Mouse (Mus musculus): ENCODE results near the gene Krt25. TPM values are rescaled to one million over a fixed set of nuclear protein-coding genes. Genes with fewer than 3 reads are reported as not detected.

The Krt25 gene
- polyA plus RNA-seq, 1 experiment from 2014 or later = not detected

DNA sequence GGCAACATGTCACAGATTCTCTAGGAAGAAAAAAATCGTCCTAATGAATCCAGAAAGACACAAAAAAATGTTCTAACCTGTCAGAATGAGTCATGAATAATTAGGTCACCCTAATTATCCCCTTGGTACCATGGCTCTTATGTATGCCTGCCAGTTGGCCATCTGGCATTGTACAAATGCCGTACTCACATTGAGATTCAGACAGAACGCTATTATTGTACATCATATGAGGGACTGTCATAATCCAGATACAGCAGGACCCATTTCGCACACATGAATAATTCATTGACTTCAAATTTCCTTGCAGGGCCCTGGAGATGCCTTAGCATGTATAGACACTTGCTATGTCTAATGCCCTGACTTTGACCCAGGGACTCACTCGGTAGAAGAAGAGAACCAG, 38.7 kb downstream of the Krt25 start:
- Histone ChIP-seq H3K9ac (replicated peaks; ENCODE audit: low read length) (no peak overlapping the region), H3K27ac (ENCODE audit: low read length) (no peak overlapping the region), H3K4me1 (ENCODE audit: insufficient read depth, low read length) (no peaks in the 10 kb centered on the region), H3K36me3 (ENCODE audit: insufficient read depth, low read length) (no peaks in the 10 kb centered on the region), H3K4me3 (ENCODE audit: low read length) (no peak overlapping the region), H3K9me3 (ENCODE audit: low read length) (no peaks in the 10 kb centered on the region), H3K27me3 (ENCODE audit: insufficient read depth, low read length) (no peaks in the 10 kb centered on the region), H3K4me2 (replicated peaks; ENCODE audit: low read depth, low read length) (no peak overlapping the region)
- WGBS = 88% methylated on average over 5 of the region's 5 CpGs
- no peak for ATAC-seq (ENCODE audit: low FRiP score, low TSS enrichment)

DNA sequence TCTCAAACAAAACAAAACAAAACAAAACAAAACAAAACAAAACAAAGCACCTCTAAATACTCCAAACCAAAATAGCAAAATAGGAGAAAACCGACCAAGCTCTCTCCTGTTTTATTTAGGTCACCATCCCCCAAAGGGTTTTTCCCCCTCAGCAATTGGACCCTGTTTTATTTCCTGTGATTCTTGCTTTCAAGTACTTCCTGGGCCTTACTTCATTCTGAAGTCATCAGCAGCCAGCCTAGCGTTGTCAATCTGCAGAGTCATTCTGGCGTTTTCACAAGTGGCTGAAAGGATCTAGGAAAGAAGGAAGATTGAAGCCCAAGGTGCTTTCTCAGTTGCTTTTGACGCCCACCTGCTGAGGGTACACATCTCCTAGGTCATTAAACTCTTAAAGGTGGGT, 39.4 kb downstream of the Krt25 start:
- H3K27ac ChIP-seq (ENCODE audit: low read length) = no peak overlapping the region
- H3K9me3 ChIP-seq (ENCODE audit: low read length) = no peaks in the 10 kb centered on the region
- no peak for ATAC-seq (ENCODE audit: low FRiP score, low TSS enrichment)
- no peaks in the 10 kb centered on the region for H3K36me3 ChIP-seq (ENCODE audit: insufficient read depth, low read length)
- 44% methylated on average over 4 of the region's 4 CpGs for WGBS
- H3K4me2 ChIP-seq (replicated peaks; ENCODE audit: low read depth, low read length) = no peak overlapping the region
- H3K4me3 ChIP-seq (ENCODE audit: low read length) = no peak overlapping the region
- H3K27me3 ChIP-seq (ENCODE audit: insufficient read depth, low read length) = no peaks in the 10 kb centered on the region
- H3K4me1 ChIP-seq (ENCODE audit: insufficient read depth, low read length) = no peaks in the 10 kb centered on the region
- no peak overlapping the region for H3K9ac ChIP-seq (replicated peaks; ENCODE audit: low read length)

DNA sequence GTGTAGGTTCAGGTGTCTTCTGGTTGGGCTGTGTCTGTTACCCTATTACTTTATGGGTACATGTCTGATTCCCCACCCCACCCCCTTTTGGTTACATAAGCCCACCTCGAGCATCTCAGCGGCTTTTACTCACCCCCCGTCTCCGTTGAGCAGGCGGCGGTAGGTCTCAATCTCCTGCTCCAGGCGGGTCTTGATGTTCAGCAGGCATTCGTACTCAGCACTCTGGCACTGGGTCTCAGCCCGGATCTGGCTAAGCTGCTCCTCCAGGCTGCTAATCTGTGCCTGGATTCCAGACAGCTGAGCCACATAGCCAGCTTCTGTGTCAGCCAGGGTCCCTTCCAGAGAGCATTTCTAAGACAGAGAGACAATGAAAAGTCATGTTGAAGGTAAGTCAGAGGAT, 41.6 kb downstream of the Krt25 start:
- no peaks in the 10 kb centered on the region for H3K27me3 ChIP-seq (ENCODE audit: insufficient read depth, low read length)
- H3K9ac ChIP-seq (replicated peaks; ENCODE audit: low read length) = no peak overlapping the region
- no peak for ATAC-seq (ENCODE audit: low FRiP score, low TSS enrichment)
- no peak overlapping the region for H3K4me2 ChIP-seq (replicated peaks; ENCODE audit: low read depth, low read length)
- no peak overlapping the region for H3K4me3 ChIP-seq (ENCODE audit: low read length)
- H3K36me3 ChIP-seq (ENCODE audit: insufficient read depth, low read length) = no peaks in the 10 kb centered on the region
- H3K9me3 ChIP-seq (ENCODE audit: low read length) = no peaks in the 10 kb centered on the region
- H3K27ac ChIP-seq (ENCODE audit: low read length) = no peak overlapping the region
- 85% methylated on average over 9 of the region's 9 CpGs for WGBS
- H3K4me1 ChIP-seq (ENCODE audit: insufficient read depth, low read length) = no peaks in the 10 kb centered on the region

DNA sequence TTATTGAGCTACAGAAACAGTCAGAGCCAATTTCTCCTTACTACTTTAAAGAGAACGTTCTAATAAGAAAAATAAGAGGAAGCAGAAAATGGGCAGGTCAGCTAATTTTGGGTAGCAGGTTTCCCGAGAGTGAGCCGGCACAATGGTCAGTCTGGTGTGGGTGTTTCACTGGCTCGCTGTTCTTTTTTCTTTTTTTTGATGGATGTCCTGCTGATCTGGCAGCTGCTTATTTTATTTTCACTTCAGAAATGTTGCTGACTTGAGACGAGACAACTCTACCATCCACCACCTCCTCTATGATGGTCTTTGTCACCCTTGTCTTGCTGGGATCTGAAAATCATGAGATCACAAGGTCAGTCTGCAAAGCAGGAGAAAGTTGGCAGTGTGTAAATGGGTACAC, 42.8 kb downstream of the Krt25 start:
- 72% methylated on average over 5 of the region's 5 CpGs for whole genome bisulfite sequencing
- Histone ChIP-seq H3K9me3 (ENCODE audit: low read length) (no peaks in the 10 kb centered on the region), H3K9ac (replicated peaks; ENCODE audit: low read length) (no peak overlapping the region), H3K27me3 (ENCODE audit: insufficient read depth, low read length) (no peaks in the 10 kb centered on the region), H3K36me3 (ENCODE audit: insufficient read depth, low read length) (no peaks in the 10 kb centered on the region), H3K27ac (ENCODE audit: low read length) (no peak overlapping the region), H3K4me2 (replicated peaks; ENCODE audit: low read depth, low read length) (no peak overlapping the region), H3K4me1 (ENCODE audit: insufficient read depth, low read length) (no peaks in the 10 kb centered on the region), H3K4me3 (ENCODE audit: low read length) (no peak overlapping the region)
- no peak for ATAC-seq (ENCODE audit: low FRiP score, low TSS enrichment)

DNA sequence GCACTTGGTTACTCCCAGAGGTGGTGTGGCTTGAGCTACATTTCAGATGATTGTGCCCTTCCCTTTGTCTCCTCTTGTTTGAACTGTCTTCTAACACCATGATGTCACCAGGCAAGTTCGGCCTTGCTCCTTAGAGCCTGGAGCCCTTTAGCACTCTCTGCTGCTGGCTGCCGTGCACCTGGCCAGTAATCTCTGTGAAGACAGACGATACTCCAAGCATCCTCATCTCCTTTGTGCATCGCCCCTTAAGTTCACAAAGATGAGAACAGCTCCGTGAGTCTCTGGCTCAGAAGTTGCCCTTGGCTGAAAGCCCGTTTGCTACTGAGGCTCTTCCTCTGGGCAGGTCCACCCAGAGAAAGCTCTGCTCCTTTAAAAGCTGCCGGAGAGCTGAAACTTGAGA, 46.0 kb downstream of the Krt25 start:
- Histone ChIP-seq H3K4me3 (ENCODE audit: low read length) (no peak overlapping the region), H3K36me3 (ENCODE audit: insufficient read depth, low read length) (no peaks in the 10 kb centered on the region), H3K9me3 (ENCODE audit: low read length) (no peaks in the 10 kb centered on the region), H3K4me2 (replicated peaks; ENCODE audit: low read depth, low read length) (no peak overlapping the region), H3K4me1 (ENCODE audit: insufficient read depth, low read length) (no peaks in the 10 kb centered on the region), H3K27me3 (ENCODE audit: insufficient read depth, low read length) (no peaks in the 10 kb centered on the region), H3K27ac (ENCODE audit: low read length) (no peak overlapping the region), H3K9ac (replicated peaks; ENCODE audit: low read length) (no peak overlapping the region)
- no peak for ATAC-seq (ENCODE audit: low FRiP score, low TSS enrichment)
- 32% methylated on average over 7 of the region's 7 CpGs for WGBS

DNA sequence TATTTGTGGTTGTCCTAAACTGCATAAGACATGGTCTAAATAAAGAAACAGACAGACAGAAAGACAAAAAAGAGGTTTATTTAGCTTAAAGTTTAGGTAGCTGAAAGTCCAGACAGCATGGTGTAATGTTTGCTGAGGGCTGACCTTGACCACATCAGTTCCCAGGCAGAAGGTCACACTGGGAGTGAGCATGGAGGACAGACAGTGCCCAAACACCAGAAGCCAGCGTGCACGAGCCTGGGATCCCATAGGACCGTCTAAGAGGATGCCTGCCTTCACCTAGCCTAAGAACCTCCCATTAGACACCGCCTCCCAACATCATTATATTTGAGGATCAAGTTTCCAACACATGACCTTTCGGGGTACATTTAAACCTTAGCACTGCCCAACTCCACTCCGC, 47.1 kb downstream of the Krt25 start:
- Histone ChIP-seq H3K4me2 (replicated peaks; ENCODE audit: low read depth, low read length) (no peak overlapping the region), H3K36me3 (ENCODE audit: insufficient read depth, low read length) (no peaks in the 10 kb centered on the region), H3K4me1 (ENCODE audit: insufficient read depth, low read length) (no peaks in the 10 kb centered on the region), H3K4me3 (ENCODE audit: low read length) (no peak overlapping the region), H3K9me3 (ENCODE audit: low read length) (no peaks in the 10 kb centered on the region), H3K27ac (ENCODE audit: low read length) (no peak overlapping the region), H3K9ac (replicated peaks; ENCODE audit: low read length) (no peak overlapping the region), H3K27me3 (ENCODE audit: insufficient read depth, low read length) (no peaks in the 10 kb centered on the region)
- WGBS = 71% methylated on average over 6 of the region's 6 CpGs
- no peak for ATAC-seq (ENCODE audit: low FRiP score, low TSS enrichment)

DNA sequence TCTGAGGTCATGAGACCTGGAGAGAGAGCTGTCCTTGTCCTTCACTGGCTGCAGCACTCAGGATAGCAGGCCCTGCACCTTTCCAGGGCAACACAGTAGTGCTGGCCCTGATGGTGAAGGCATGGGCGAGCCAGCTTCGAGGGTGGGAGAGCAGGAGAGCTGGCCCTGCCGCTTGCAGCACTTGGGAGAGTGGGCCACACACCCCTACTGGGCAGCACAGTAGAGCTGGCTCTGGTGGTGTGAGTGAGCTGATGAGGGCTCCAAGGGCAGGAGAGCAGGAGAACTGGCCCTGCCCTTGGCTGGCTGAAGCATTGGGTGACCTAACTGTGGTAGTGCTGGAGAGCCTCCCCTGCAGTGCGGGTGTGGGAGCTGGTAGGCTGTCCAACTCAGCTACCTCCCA, 50.0 kb downstream of the Krt25 start:
- no peak overlapping the region for H3K27ac ChIP-seq (ENCODE audit: low read length)
- no peaks in the 10 kb centered on the region for H3K27me3 ChIP-seq (ENCODE audit: insufficient read depth, low read length)
- no peaks in the 10 kb centered on the region for H3K4me1 ChIP-seq (ENCODE audit: insufficient read depth, low read length)
- H3K36me3 ChIP-seq (ENCODE audit: insufficient read depth, low read length) = no peaks in the 10 kb centered on the region
- no peak overlapping the region for H3K4me2 ChIP-seq (replicated peaks; ENCODE audit: low read depth, low read length)
- 86% methylated on average over 4 of the region's 4 CpGs for WGBS
- no peak overlapping the region for H3K4me3 ChIP-seq (ENCODE audit: low read length)
- H3K9ac ChIP-seq (replicated peaks; ENCODE audit: low read length) = no peak overlapping the region
- no peak for ATAC-seq (ENCODE audit: low FRiP score, low TSS enrichment)
- H3K9me3 ChIP-seq (ENCODE audit: low read length) = no peaks in the 10 kb centered on the region

DNA sequence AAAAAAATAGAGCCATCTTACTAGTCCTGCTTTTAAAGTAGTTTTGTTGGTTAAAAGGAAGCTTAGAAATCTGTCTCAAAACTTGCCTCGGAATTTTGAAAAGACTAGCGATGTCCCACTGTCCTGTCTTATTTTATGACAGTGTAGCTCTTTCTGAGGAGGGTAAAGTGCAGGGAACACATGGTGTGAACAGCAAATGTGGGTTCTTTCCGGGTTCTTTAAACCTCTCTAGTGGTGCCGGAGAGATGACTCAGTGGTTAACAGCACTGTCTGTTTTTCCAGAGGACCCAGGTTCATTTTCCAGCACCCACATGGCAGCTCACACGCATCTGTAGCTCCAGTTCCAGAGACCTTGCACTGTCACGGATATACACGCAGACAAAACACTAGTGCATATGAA, 53.6 kb downstream of the Krt25 start:
- Histone ChIP-seq H3K36me3 (ENCODE audit: insufficient read depth, low read length) (no peaks in the 10 kb centered on the region), H3K27ac (ENCODE audit: low read length) (no peak overlapping the region), H3K4me1 (ENCODE audit: insufficient read depth, low read length) (no peaks in the 10 kb centered on the region), H3K4me2 (replicated peaks; ENCODE audit: low read depth, low read length) (no peak overlapping the region), H3K27me3 (ENCODE audit: insufficient read depth, low read length) (no peaks in the 10 kb centered on the region), H3K9ac (replicated peaks; ENCODE audit: low read length) (no peak overlapping the region), H3K9me3 (ENCODE audit: low read length) (no peaks in the 10 kb centered on the region), H3K4me3 (ENCODE audit: low read length) (no peak overlapping the region)
- ATAC-seq (ENCODE audit: low FRiP score, low TSS enrichment) = no peak
- 63% methylated on average over 7 of the region's 7 CpGs for WGBS

DNA sequence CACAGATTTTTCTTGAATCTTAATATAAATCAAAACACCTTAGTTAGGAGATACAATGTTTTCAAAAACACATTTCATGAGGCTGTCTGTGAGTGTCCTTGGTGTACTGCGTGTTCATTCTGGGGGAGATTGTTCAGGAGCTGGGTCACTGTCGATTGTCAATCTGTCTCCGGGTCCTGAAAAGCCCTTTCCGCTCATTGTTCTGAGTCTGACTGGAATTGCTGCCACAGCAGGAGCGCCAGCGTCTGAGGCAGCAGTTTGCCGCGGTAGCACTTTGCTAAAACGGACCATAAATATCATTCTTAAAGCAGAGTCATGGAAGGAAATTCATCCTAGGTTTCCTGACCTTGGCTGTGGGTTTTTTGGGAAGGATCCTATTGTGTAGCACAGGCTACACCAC, 57.0 kb downstream of the Krt25 start:
- H3K4me2 ChIP-seq (replicated peaks; ENCODE audit: low read depth, low read length) = no peak overlapping the region
- peak overlapping the region; percentile 47; the same call in 1 of the 2 replicates for H3K27ac ChIP-seq (ENCODE audit: low read length)
- no peak overlapping the region for H3K9ac ChIP-seq (replicated peaks; ENCODE audit: low read length)
- 51% methylated on average over 9 of the region's 9 CpGs for WGBS
- H3K36me3 ChIP-seq (ENCODE audit: insufficient read depth, low read length) = no peaks in the 10 kb centered on the region
- H3K27me3 ChIP-seq (ENCODE audit: insufficient read depth, low read length) = no peaks in the 10 kb centered on the region
- no peak for ATAC-seq (ENCODE audit: low FRiP score, low TSS enrichment)
- no peaks in the 10 kb centered on the region for H3K4me1 ChIP-seq (ENCODE audit: insufficient read depth, low read length)
- no peaks in the 10 kb centered on the region for H3K9me3 ChIP-seq (ENCODE audit: low read length)
- no peak overlapping the region for H3K4me3 ChIP-seq (ENCODE audit: low read length)

Measured in kidney, embryonic 16.5 days (tissue).